Mouse (Mus musculus) liver, postnatal 0 days (tissue): ENCODE measurements around the gene Krtap31-1. TPM values are rescaled to one million over a fixed set of nuclear protein-coding genes. Genes with fewer than 3 reads are reported as not detected.

ENCODE experiments used
- ATAC-seq: fragments of 200-750 bp; cut with Nextera tagmentation; 2 replicates; pipeline ENCODE4 v1.8.0; 2017; ENCODE audit warnings: mild to moderate bottlenecking, moderate library complexity
- DNase-seq: peaks from one replicate; pipeline ENCODE4 v3.0.0-alpha.2; 2016
- H3K27ac ChIP-seq: fragments of 300-500 bp; sonication (generic); 2 replicates; pipeline ENCODE4 v1.5.1; 2014; ENCODE audit warnings: antibody characterized with exemption, moderate library complexity, mild to moderate bottlenecking, low read depth
- H3K27me3 ChIP-seq: fragments of 300-500 bp; sonication (generic); 2 replicates; pipeline ENCODE4 v1.6.1; 2014; ENCODE audit warnings: low read length, control low read depth, mixed read lengths; ENCODE audit not compliant: insufficient read depth
- H3K36me3 ChIP-seq: fragments of 300-500 bp; sonication (generic); replicated peaks from 2 replicates; pipeline ENCODE4 v1.6.1; 2014; ENCODE audit warnings: mild to moderate bottlenecking, control low read depth, low read length, moderate library complexity, mixed read lengths; ENCODE audit not compliant: insufficient read depth
- H3K4me1 ChIP-seq: fragments of 300-500 bp; sonication (generic); 2 replicates; pipeline ENCODE4 v1.6.1; 2014; ENCODE audit warnings: antibody characterized with exemption, mild to moderate bottlenecking, control low read depth; ENCODE audit not compliant: insufficient read depth
- H3K4me2 ChIP-seq: fragments of 300-500 bp; sonication (generic); 2 replicates; pipeline ENCODE4 v1.6.1; 2014; ENCODE audit warnings: low read depth, mild to moderate bottlenecking, low read length, moderate library complexity, mixed read lengths
- H3K4me3 ChIP-seq: fragments of 300-500 bp; sonication (generic); 2 replicates; pipeline ENCODE4 v1.5.1; 2014; ENCODE audit warnings: low read depth, low read length
- H3K9ac ChIP-seq: fragments of 300-500 bp; sonication (generic); replicated peaks from 2 replicates; pipeline ENCODE4 v1.6.1; 2014; ENCODE audit warnings: mild to moderate bottlenecking, moderate library complexity
- H3K9me3 ChIP-seq: fragments of 300-500 bp; sonication (generic); 2 replicates; pipeline ENCODE4 v1.6.1; 2016; ENCODE audit warnings: mild to moderate bottlenecking, control low read depth, low read length, mixed read lengths
- CTCF ChIP-seq: sonication (generic); IDR thresholded peaks from 2 replicates; pipeline ENCODE4 v1.5.1; 2016; ENCODE audit warnings: antibody characterized with exemption, low read depth
- EP300 ChIP-seq: IDR thresholded peaks from 2 replicates; pipeline ENCODE4 v1.6.1; 2016; ENCODE audit warnings: antibody characterized with exemption, low read depth, mild to moderate bottlenecking
- WGBS: fragments of 180-500 bp; shearing (Covaris S2); extraction: QIAGEN DNeasy Blood & Tissue Kit; methylation state at CpG from one replicate; pipeline ENCODE4 v1.1.7; 2014; ENCODE audit not compliant: insufficient replicate concordance; 5-methylcytosine and 5-hydroxymethylcytosine counted together
- polyA plus RNA-seq: library from polyadenylated mRNA; unstranded; fragments of >200 nt; fragmentation: Nextera tagmentation; extraction: Ambion mirVana; gene quantifications from 2 replicates; pipeline ENCODE4 v1.2.1, GENCODE M21; 2015

Krtap31-1 gene
- polyA plus RNA-seq, 1 experiment from 2014 or later, result not detected

GRCm38 (mm10) chr11:99937751-99938264, 30.1 kb downstream of the Krtap31-1 start:
- 77% methylated on average over 9 of the region's 9 CpGs for WGBS
- H3K9me3 ChIP-seq, result no peaks in the 10 kb centered on the region
- no peak overlapping the region for H3K4me2 ChIP-seq
- ATAC-seq, result no peak
- H3K4me1 ChIP-seq, result no peaks in the 10 kb centered on the region
- no peak overlapping the region for H3K27ac ChIP-seq
- H3K9ac ChIP-seq, result no peak overlapping the region
- TF ChIP-seq EP300 (no peak), CTCF (no peak)
- H3K4me3 ChIP-seq, result no peak overlapping the region
- no peak for DNase-seq
- no peaks in the 10 kb centered on the region for H3K27me3 ChIP-seq
- H3K36me3 ChIP-seq, result no peaks in the 10 kb centered on the region

- H3K36me3 ChIP-seq, result no peaks in the 10 kb centered on the region
- WGBS, result 69% methylated on average over 2 of the region's 2 CpGs
Measured at GRCm38 (mm10) chr11:99948175-99948574, 40.5 kb downstream of the Krtap31-1 start, which contains the start of gene Krtap9-5. Krtap9-5 (plus strand) TSS chr11:99948475.

More at GRCm38 (mm10) chr11:99948175-99948574, 40.5 kb downstream of the Krtap31-1 start, which contains the start of gene Krtap9-5:
- ATAC-seq (no peak), DNase-seq (no peak)
- TF ChIP-seq EP300, result no peak
- TF ChIP-seq CTCF, result no peak
- no peak within 1 kb of the TSS for H3K9ac ChIP-seq
- H3K27me3 ChIP-seq, result no peaks in the 10 kb centered on the region
- H3K27ac ChIP-seq, result no peak within 1 kb of the TSS
- H3K9me3 ChIP-seq, result no peaks in the 10 kb centered on the region
- H3K4me3 ChIP-seq, result no peak within 1 kb of the TSS
- H3K4me1 ChIP-seq, result no peaks in the 10 kb centered on the region
- H3K4me2 ChIP-seq, result no peak within 1 kb of the TSS

Other genes with a start within 250 kb of the Krtap31-1 start
- gene Gm11563, start 249.0 kb upstream of the Krtap31-1 start, polyA plus RNA-seq, result not detected in 2 replicates
- not detected in 2 replicates for gene Krtap4-6, start 242.0 kb upstream of the Krtap31-1 start, polyA plus RNA-seq
- gene Gm14190, start 217.2 kb upstream of the Krtap31-1 start, polyA plus RNA-seq, result not detected in 2 replicates
- gene Gm14180, start 173.6 kb upstream of the Krtap31-1 start, polyA plus RNA-seq, result not detected in 2 replicates
- not detected in 2 replicates for gene Gm11595, start 135.0 kb upstream of the Krtap31-1 start, polyA plus RNA-seq
- gene Krtap4-8, start 127.2 kb upstream of the Krtap31-1 start, polyA plus RNA-seq, result not detected in 2 replicates
- not detected in 2 replicates for gene Krtap4-9, start 122.7 kb upstream of the Krtap31-1 start, polyA plus RNA-seq
- gene Gm11596, start 114.5 kb upstream of the Krtap31-1 start, polyA plus RNA-seq, result not detected in 2 replicates
- gene Gm11569, start 109.0 kb upstream of the Krtap31-1 start, polyA plus RNA-seq, result not detected in 2 replicates
- gene Gm11554, start 103.5 kb upstream of the Krtap31-1 start, polyA plus RNA-seq, result not detected in 2 replicates
- gene Krtap4-13, start 98.0 kb upstream of the Krtap31-1 start, polyA plus RNA-seq, result not detected in 2 replicates
- not detected in 2 replicates for gene Gm11564, start 92.3 kb upstream of the Krtap31-1 start, polyA plus RNA-seq
- gene 2300003K06Rik, start 69.9 kb upstream of the Krtap31-1 start, polyA plus RNA-seq, result not detected in 2 replicates
- not detected in 2 replicates for gene Krtap4-16, start 56.3 kb upstream of the Krtap31-1 start, polyA plus RNA-seq
- not detected in 2 replicates for gene Gm11568, start 50.0 kb upstream of the Krtap31-1 start, polyA plus RNA-seq
- gene Gm11559, start 43.4 kb upstream of the Krtap31-1 start, polyA plus RNA-seq, result not detected in 2 replicates
- gene Krtap9-1, start 34.5 kb upstream of the Krtap31-1 start, polyA plus RNA-seq, result not detected in 2 replicates
- not detected in 2 replicates for gene Gm11567, start 28.7 kb upstream of the Krtap31-1 start, polyA plus RNA-seq
- not detected in 2 replicates for gene Gm11565, start 6.8 kb downstream of the Krtap31-1 start, polyA plus RNA-seq
- gene Krtap31-2, start 28.4 kb downstream of the Krtap31-1 start, polyA plus RNA-seq, result not detected in 2 replicates
- gene Krtap9-5, start 40.6 kb downstream of the Krtap31-1 start, polyA plus RNA-seq, result not detected in 2 replicates
- not detected in 2 replicates for gene Krtap29-1, start 71.1 kb downstream of the Krtap31-1 start, polyA plus RNA-seq
- not detected in 2 replicates for gene Krtap16-1, start 78.7 kb downstream of the Krtap31-1 start, polyA plus RNA-seq
- gene Krtap17-1, start 86.1 kb downstream of the Krtap31-1 start, polyA plus RNA-seq, result not detected in 2 replicates
- gene Krt33a, start 108.3 kb downstream of the Krtap31-1 start, polyA plus RNA-seq, result not detected in 2 replicates
- not detected in 2 replicates for gene Krt33b, start 121.9 kb downstream of the Krtap31-1 start, polyA plus RNA-seq
- gene Krt34, start 133.6 kb downstream of the Krtap31-1 start, polyA plus RNA-seq, result not detected in 2 replicates
- not detected in 2 replicates for gene Krt31, start 142.6 kb downstream of the Krtap31-1 start, polyA plus RNA-seq
- not detected in 2 replicates for gene Krt32, start 180.3 kb downstream of the Krtap31-1 start, polyA plus RNA-seq
- not detected in 2 replicates for gene Krt35, start 188.3 kb downstream of the Krtap31-1 start, polyA plus RNA-seq
- gene Krt36, start 197.7 kb downstream of the Krtap31-1 start, polyA plus RNA-seq, result not detected in 2 replicates
- not detected in 2 replicates for gene Krt13, start 213.6 kb downstream of the Krtap31-1 start, polyA plus RNA-seq
- 0.11 TPM in 1 of 2 replicates, not detected in the other for gene Krt15, start 228.0 kb downstream of the Krtap31-1 start, polyA plus RNA-seq
- 5.5 and 7.8 TPM in 2 replicates for gene Krt19, start 240.7 kb downstream of the Krtap31-1 start, polyA plus RNA-seq